In genomic region chr16:23250556-23251444, GRCm38 (mm10) we compare ENCODE assay signal across 11 mouse cellular contexts. TPM values are rescaled to one million over a fixed set of nuclear protein-coding genes. Genes with fewer than 3 reads are reported as not detected.
A peak's percentile ranks its signal among the peaks of the same experiment; 100 is the strongest.
DNase-seq lines count a peak whose midpoint lies in the region; ATAC-seq lines count a peak whose summit lies in the region.
"Had no signal": no experiment of that assay in that cellular context is flagged by ENCODE, and none has a peak within 500 bp of the region (broad histone marks: within the 10 kb centered on the region; RNA-seq: fewer than 3 reads in every experiment).

No protein-coding gene starts in this region.

- H3K36me3 ChIP-seq in midbrain, embryonic 10.5 days = no peaks in the 10 kb centered on the region
- H3K36me3 ChIP-seq in midbrain, embryonic 14.5 days (ENCODE audit: control insufficient read depth, insufficient read depth, low read length) = no peaks in the 10 kb centered on the region
- no peaks in the 10 kb centered on the region for H3K36me3 ChIP-seq in forebrain, embryonic 14.5 days (ENCODE audit: control insufficient read depth, insufficient read depth, low read length)
- H3K36me3 ChIP-seq in limb, embryonic 10.5 days = peaks cover 11% of the 10 kb centered on the region; the same call in 1 of the 2 replicates
- no peaks in the 10 kb centered on the region for H3K36me3 ChIP-seq in stomach, embryonic 14.5 days (ENCODE audit: control insufficient read depth, insufficient read depth, low read length)

- no peak overlapping the region for H3K9ac ChIP-seq in midbrain, embryonic 14.5 days (replicated peaks; ENCODE audit: low read length)
- no peak overlapping the region for H3K9ac ChIP-seq in forebrain, embryonic 14.5 days (ENCODE audit: low read length)
- H3K9ac ChIP-seq in stomach, embryonic 14.5 days (replicated peaks; ENCODE audit: low read depth, low read length) = no peak overlapping the region

- no peak for DNase-seq in midbrain, embryonic 10.5 days (ENCODE audit: low spot score)
- no peak for DNase-seq in midbrain, embryonic 14.5 days
- no peak for DNase-seq in forebrain, embryonic 14.5 days (ENCODE audit: low spot score)
- DNase-seq in limb, embryonic 10.5 days (ENCODE audit: low spot score) = no peak
- no peak for DNase-seq in thymus, postnatal 36 days
- DNase-seq in embryo, embryonic 10 days (ENCODE audit: low spot score) = no peak
- DNase-seq in left cerebral cortex, postnatal 36 days (ENCODE audit: low spot score in 2 of 2) = no peak
- DNase-seq: cerebellum, adult 11-12 months; kidney, adult 8-10 months had no signal

- WGBS in midbrain, embryonic 10.5 days = 52% methylated on average over 15 of the region's 15 CpGs
- 40% methylated on average over 15 of the region's 15 CpGs for WGBS in midbrain, embryonic 14.5 days
- WGBS in forebrain, embryonic 14.5 days = 42% methylated on average over 15 of the region's 15 CpGs
- 50% methylated on average over 15 of the region's 15 CpGs for WGBS in limb, embryonic 10.5 days
- 27% methylated on average over 15 of the region's 15 CpGs for WGBS in stomach, embryonic 14.5 days

- H3K4me1 ChIP-seq in midbrain, embryonic 10.5 days = peaks cover 48% of the 10 kb centered on the region
- peaks cover 12% of the 10 kb centered on the region for H3K4me1 ChIP-seq in midbrain, embryonic 14.5 days (ENCODE audit: control insufficient read depth, insufficient read depth, low read length)
- peaks cover 14% of the 10 kb centered on the region; the same call in 1 of the 2 replicates for H3K4me1 ChIP-seq in forebrain, embryonic 14.5 days (ENCODE audit: control insufficient read depth, insufficient read depth, low read length)
- peaks cover 58% of the 10 kb centered on the region for H3K4me1 ChIP-seq in limb, embryonic 10.5 days
- peaks cover 24% of the 10 kb centered on the region for H3K4me1 ChIP-seq in stomach, embryonic 14.5 days (ENCODE audit: control insufficient read depth, insufficient read depth, low read length)

- H3K27ac ChIP-seq in midbrain, embryonic 10.5 days (replicated peaks) = peak overlapping the region; percentile 79
- no peak overlapping the region for H3K27ac ChIP-seq in midbrain, embryonic 14.5 days (replicated peaks; ENCODE audit: low read depth, low read length)
- H3K27ac ChIP-seq in forebrain, embryonic 14.5 days (ENCODE audit: low read depth, low read length) = no peak overlapping the region
- peak overlapping the region; percentile 50 for H3K27ac ChIP-seq in limb, embryonic 10.5 days
- H3K27ac ChIP-seq in stomach, embryonic 14.5 days (ENCODE audit: low read length) = peak overlapping the region; percentile 49; the same call in 1 of the 2 replicates

- no peaks in the 10 kb centered on the region for H3K9me3 ChIP-seq in midbrain, embryonic 10.5 days (replicated peaks)
- H3K9me3 ChIP-seq in midbrain, embryonic 14.5 days (ENCODE audit: control insufficient read depth, low read length) = no peaks in the 10 kb centered on the region
- no peaks in the 10 kb centered on the region for H3K9me3 ChIP-seq in forebrain, embryonic 14.5 days (replicated peaks; ENCODE audit: control insufficient read depth, low read length)
- H3K9me3 ChIP-seq in limb, embryonic 10.5 days (replicated peaks) = no peaks in the 10 kb centered on the region
- H3K9me3 ChIP-seq in stomach, embryonic 14.5 days (ENCODE audit: control insufficient read depth, low read depth, low read length) = no peaks in the 10 kb centered on the region

- no peak overlapping the region for H3K4me2 ChIP-seq in midbrain, embryonic 14.5 days (ENCODE audit: low read length)
- H3K4me2 ChIP-seq in forebrain, embryonic 14.5 days (ENCODE audit: low read length) = no peak overlapping the region
- H3K4me2 ChIP-seq in stomach, embryonic 14.5 days (replicated peaks; ENCODE audit: low read depth, low read length) = no peak overlapping the region; the same call in 1 of the 2 replicates
- H3K4me2 ChIP-seq: liver, embryonic 11.5 days had no signal

- H3K27me3 ChIP-seq in midbrain, embryonic 10.5 days (ENCODE audit: low read depth, poor library complexity, severe bottlenecking) = 0 out of 2 replicates have a peak, but pooled peaks cover 4% of the 10 kb centered on the region
- no peaks in the 10 kb centered on the region for H3K27me3 ChIP-seq in midbrain, embryonic 14.5 days (ENCODE audit: control insufficient read depth, insufficient read depth, low read length)
- no peaks in the 10 kb centered on the region for H3K27me3 ChIP-seq in forebrain, embryonic 14.5 days (replicated peaks; ENCODE audit: control insufficient read depth, insufficient read depth, low read length)
- no peaks in the 10 kb centered on the region for H3K27me3 ChIP-seq in limb, embryonic 10.5 days (ENCODE audit: low read depth, poor library complexity, severe bottlenecking)
- H3K27me3 ChIP-seq in stomach, embryonic 14.5 days (ENCODE audit: control insufficient read depth, insufficient read depth, low read length) = no peaks in the 10 kb centered on the region

- intact Hi-C loops in left cerebral cortex, postnatal 36 days (cut with DNase I) = no loop called here

- no peak for ATAC-seq in midbrain, embryonic 14.5 days (ENCODE audit: low FRiP score, low TSS enrichment)
- ATAC-seq in forebrain, embryonic 14.5 days = peak; percentile 54; the same call in 1 of the 2 replicates
- ATAC-seq in stomach, embryonic 14.5 days (ENCODE audit: insufficient number of reproducible peaks, insufficient read depth, low FRiP score, low read depth) = peak; percentile 74; the same call in 1 of the 2 replicates

- H3K4me3 ChIP-seq in midbrain, embryonic 10.5 days = no peak overlapping the region
- no peak overlapping the region for H3K4me3 ChIP-seq in midbrain, embryonic 14.5 days (replicated peaks; ENCODE audit: low read depth, low read length)
- H3K4me3 ChIP-seq in forebrain, embryonic 14.5 days (ENCODE audit: low read depth, low read length) = no peak overlapping the region
- H3K4me3 ChIP-seq in limb, embryonic 10.5 days = no peak overlapping the region
- no peak overlapping the region for H3K4me3 ChIP-seq in stomach, embryonic 14.5 days (ENCODE audit: low read depth, low read length)

RNA-seq across cellular contexts. Expression of gene St6gal1, which starts 26.3 kb away (rescaled TPM):
- polyA plus RNA-seq in midbrain, embryonic 10.5 days (2016; fragmentation: Nextera tagmentation; extraction: Ambion mirVana) = 17.5 and 23.4 TPM in 2 replicates
- 28.5 and 30.6 TPM in 2 replicates for polyA plus RNA-seq in midbrain, embryonic 14.5 days (2014; fragmentation: Nextera tagmentation; extraction: Ambion mirVana)
- polyA plus RNA-seq in forebrain, embryonic 14.5 days (2014; fragmentation: Nextera tagmentation; extraction: Ambion mirVana) = 46.0 and 56.0 TPM in 2 replicates
- polyA plus RNA-seq in limb, embryonic 10.5 days (2016; fragmentation: Nextera tagmentation; extraction: Ambion mirVana) = 23.8 and 26.7 TPM in 2 replicates
- 25.6 and 25.7 TPM in 2 replicates for polyA plus RNA-seq in stomach, embryonic 14.5 days (2014; fragmentation: Nextera tagmentation; extraction: Ambion mirVana)
- total RNA-seq in left cerebral cortex, postnatal 36 days (2021) = 10 to 100 TPM; 15.5 to 17.3 TPM

Comparison
In these comparisons a context has a peak if more than half of its experiments do, and no peak if none do; other contexts are left out.
1. H3K27ac ChIP-seq: peak in midbrain, embryonic 10.5 days (single experiment), limb, embryonic 10.5 days (single experiment) and stomach, embryonic 14.5 days (single experiment); none in midbrain, embryonic 14.5 days (single experiment) and forebrain, embryonic 14.5 days (single experiment).